Mouse (Mus musculus): ENCODE measurements at regions not wholly inside any gene's neighbourhood (a gene's known extent, or its start where the extent isn't known, plus 50 kb on each side); places are given as distances from the start of the nearest gene placed in this dataset.

DNA sequence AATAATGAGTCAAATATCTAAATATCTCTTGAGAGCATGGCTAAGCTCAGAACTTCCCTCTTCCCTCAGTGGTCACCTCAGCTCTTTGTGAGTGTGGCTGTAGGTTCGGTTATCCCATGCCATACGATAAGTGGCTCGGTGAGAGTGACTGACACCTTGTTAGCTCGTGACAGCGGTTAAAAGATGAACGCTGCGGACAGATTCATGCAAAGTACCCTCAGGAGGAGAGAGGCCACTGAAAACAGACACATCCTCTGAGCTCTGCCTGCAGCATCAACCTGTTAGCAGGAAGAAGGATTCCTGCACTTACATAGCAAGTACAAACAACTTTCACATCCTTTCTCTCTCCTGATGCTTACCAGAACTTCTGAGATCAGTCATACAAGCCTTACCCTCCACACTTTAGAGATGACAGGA is 163.2 kb upstream of the Bcl6 start:
- TF ChIP-seq CTCF (IDR thresholded peaks at IDR 0.05; ENCODE audit: low read depth) (no peak), EP300 (IDR thresholded peaks at IDR 0.05; ENCODE audit: low read depth) (no peak)

Data from liver, embryonic 14.5 days (tissue).